In the genomic region with DNA sequence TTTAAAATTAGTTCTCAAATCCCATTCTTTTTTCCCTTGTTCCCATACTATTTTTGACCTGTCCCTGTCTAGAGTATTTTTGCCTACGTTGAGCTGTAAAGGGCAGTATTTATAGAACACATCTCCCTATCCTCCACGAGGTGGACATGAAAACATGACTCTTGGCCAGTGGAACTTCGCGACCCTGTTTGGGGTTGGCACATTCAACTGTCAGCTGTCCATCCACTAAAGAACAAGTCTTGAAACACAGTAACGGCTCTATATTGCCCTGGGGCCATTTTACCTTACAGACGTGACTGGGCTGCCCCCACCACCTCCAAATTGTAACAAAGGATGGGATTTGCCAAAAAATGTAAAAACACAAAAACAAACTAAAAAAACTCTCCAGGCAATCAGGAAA, we compare ENCODE assay signal across 9 mouse cellular contexts. TPM values are rescaled to one million over a fixed set of nuclear protein-coding genes. Genes with fewer than 3 reads are reported as not detected.
A peak's percentile ranks its signal among the peaks of the same experiment; 100 is the strongest.
DNase-seq lines count a peak whose midpoint lies in the region; ATAC-seq and TF ChIP-seq lines count a peak whose summit lies in the region.
"Had no signal": no experiment of that assay in that cellular context is flagged by ENCODE, and none has a peak within 500 bp of the region (broad histone marks: within the 10 kb centered on the region; RNA-seq: fewer than 3 reads in every experiment).

No protein-coding gene starts in this region.

- H3K27ac ChIP-seq in ES-E14 (ENCODE audit: insufficient read depth, low read depth, low read length, poor library complexity, severe bottlenecking), result no peak overlapping the region
- H3K27ac ChIP-seq in limb, embryonic 12.5 days, result peak overlapping the region; percentile 100
- H3K27ac ChIP-seq in olfactory bulb, adult 2 months (ENCODE audit: insufficient read depth, low read depth, low read length), result peak overlapping the region; percentile 85

- TF ChIP-seq POLR2A in olfactory bulb, adult 2 months (IDR thresholded peaks at IDR 0.05; ENCODE audit: insufficient read depth, low read depth, low read length), result no peak

- DNase-seq in cerebellum, adult 9-11 months, result peak; percentile 22
- no peak for DNase-seq in cerebellum, adult 9-10 months
- no peak for DNase-seq in ES-E14 (ENCODE audit: low read depth, low spot score)
- DNase-seq in forelimb bud, embryonic 11.5 days (ENCODE audit: low read depth, low spot score), result peak; percentile 57
- DNase-seq in spleen, postnatal 10 days (ENCODE audit: low spot score in 2 of 2), result no peak
- DNase-seq in frontal cortex, postnatal 25 days (ENCODE audit: low spot score in 2 of 2), result no peak

- H3K27me3 ChIP-seq in limb, embryonic 12.5 days, result no peaks in the 10 kb centered on the region

- ATAC-seq in limb, embryonic 12.5 days (ENCODE audit: insufficient number of reproducible peaks, insufficient read depth, low FRiP score, low TSS enrichment, low read depth), result no peak

- 1% methylated on average over 6 of the region's 6 CpGs for WGBS in limb, embryonic 12.5 days
- WGBS in olfactory bulb, adult 2 months, result 1% methylated on average over 6 of the region's 6 CpGs

- no peaks in the 10 kb centered on the region for H3K9me3 ChIP-seq in ES-E14 (ENCODE audit: control insufficient read depth, insufficient read depth, low read depth, low read length)
- no peaks in the 10 kb centered on the region for H3K9me3 ChIP-seq in limb, embryonic 12.5 days

- H3K9ac ChIP-seq in ES-E14 (ENCODE audit: insufficient read depth, low read depth, low read length, poor library complexity, severe bottlenecking), result peak overlapping the region; percentile 86; the same call in 1 of the 2 replicates
- peak overlapping the region; percentile 98 for H3K9ac ChIP-seq in limb, embryonic 12.5 days (replicated peaks)

- H3K4me3 ChIP-seq in ES-E14 (ENCODE audit: insufficient read depth in 1 of 2, low read depth in 1 of 2, low read length in 2 of 2, poor library complexity in 1 of 2, severe bottlenecking in 1 of 2), result peak overlapping the region; percentile 76 to 87
- H3K4me3 ChIP-seq in limb, embryonic 12.5 days (replicated peaks), result peak overlapping the region; percentile 85
- peak overlapping the region; percentile 63 for H3K4me3 ChIP-seq in olfactory bulb, adult 2 months (ENCODE audit: insufficient read depth, low read depth, low read length)

- peaks cover 0 to 2% of the 10 kb centered on the region in 2 experiments; a peak in 2 of 4 replicates for H3K4me1 ChIP-seq in ES-E14 (ENCODE audit: control insufficient read depth in 2 of 2, insufficient read depth in 2 of 2, low read length in 2 of 2, poor library complexity in 1 of 2)
- H3K4me1 ChIP-seq in limb, embryonic 12.5 days (replicated peaks), result peaks cover 15% of the 10 kb centered on the region
- no peaks in the 10 kb centered on the region for H3K4me1 ChIP-seq in olfactory bulb, adult 2 months (ENCODE audit: control insufficient read depth, insufficient read depth, low read length)

- in situ Hi-C loops in ES-E14 (cut with MboI; ENCODE audit: low sequenced_read_pairs in 2 of 2, unreplicated experiment in 2 of 2), result no loop called here

- H3K4me2 ChIP-seq in limb, embryonic 12.5 days, result peak overlapping the region; percentile 61

- H3K36me3 ChIP-seq in ES-E14 (ENCODE audit: control insufficient read depth, insufficient read depth, low read length, poor library complexity, severe bottlenecking), result no peaks in the 10 kb centered on the region
- H3K36me3 ChIP-seq in limb, embryonic 12.5 days, result peaks cover 26% of the 10 kb centered on the region

- no peak for TF ChIP-seq CTCF in olfactory bulb, adult 2 months (IDR thresholded peaks at IDR 0.05; ENCODE audit: insufficient read depth, low read depth, low read length)

TF ChIP-seq in ES-E14, 5 proteins besides CTCF, POLR2A, EP300 and RAD21:
- no peak for TF ChIP-seq ZNF384 (IDR thresholded peaks at IDR 0.05; ENCODE audit: low read depth, low read length)
- TF ChIP-seq CHD2 (IDR thresholded peaks at IDR 0.05; ENCODE audit: low read depth, low read length), result no peak
- no peak for TF ChIP-seq ZC3H11A (IDR thresholded peaks at IDR 0.05; ENCODE audit: borderline replicate concordance, low read depth, low read length)
- TF ChIP-seq HCFC1 (IDR thresholded peaks at IDR 0.05; ENCODE audit: borderline replicate concordance, insufficient read depth, low read length), result no peak
- no peak for TF ChIP-seq MAFK (IDR thresholded peaks at IDR 0.05; ENCODE audit: insufficient read depth, low read depth, low read length)

RNA-seq across cellular contexts. Expression of a gene that starts 1.0 kb away (rescaled TPM):
- total RNA-seq in ES-E14 (2012; rRNA removed), result 7.3 and 8.9 TPM in 2 replicates
- 80.1 and 80.9 TPM in 2 replicates for polyA plus RNA-seq in limb, embryonic 12.5 days (2016; fragmentation: Nextera tagmentation; extraction: Ambion mirVana)
- polyA plus RNA-seq in olfactory bulb, adult 2 months (2012; ENCODE audit: insufficient read depth, insufficient read length, low replicate concordance, missing spikeins), result not detected in 2 replicates

RNA-seq across cellular contexts. Expression of a gene that starts 24.2 kb away (rescaled TPM):
- not detected in 2 replicates for total RNA-seq in ES-E14 (2012; rRNA removed)
- 0.47 and 0.85 TPM in 2 replicates for polyA plus RNA-seq in limb, embryonic 12.5 days (2016; fragmentation: Nextera tagmentation; extraction: Ambion mirVana)
- polyA plus RNA-seq in olfactory bulb, adult 2 months (2012; ENCODE audit: insufficient read depth, insufficient read length, low replicate concordance, missing spikeins), result not detected in 2 replicates
- total RNA-seq: gastrocnemius, postnatal 36 days had no signal

Comparison
In these comparisons a context has a peak if more than half of its experiments do, and no peak if none do; other contexts are left out.
1. DNase-seq: peak in cerebellum, adult 9-11 months (single experiment) and forelimb bud, embryonic 11.5 days (single experiment); none in cerebellum, adult 9-10 months (single experiment), ES-E14 (single experiment), spleen, postnatal 10 days (0 of 2) and frontal cortex, postnatal 25 days (0 of 2).
2. RNA of a gene that starts 1.0 kb away (polyA plus RNA-seq): 80.1 to 80.9 TPM in limb, embryonic 12.5 days; not detected in olfactory bulb, adult 2 months; every median in the first group is over 10 times any median in the second.
3. Peak in every context shown above with its lines, with median percentiles within 50 percentile points of each other: H3K4me3 ChIP-seq.